Mouse (Mus musculus) kidney, adult 9 months (tissue): Measurements from ENCODE around the gene Luc7l2.
"Not testable (repeated sequence)": the region's sequence is repeated elsewhere in the genome, so short reads cannot be mapped to it uniquely, and the experiment has no call there.

Experiments
- DNase-seq: peaks from one replicate; pipeline ENCODE4 v3.0.0; 2022

The Luc7l2 gene

GRCm38 (mm10) chr6:38551062-38551988, at the start of gene Luc7l2:
TSS of gene Luc7l2 (plus strand) at chr6:38551334.
- peak; percentile 97 for DNase-seq

GRCm38 (mm10) chr6:38512096-38512495, 39.0 kb upstream of the Luc7l2 start:
- no peak for DNase-seq

GRCm38 (mm10) chr6:38512830-38513229, 38.3 kb upstream of the Luc7l2 start:
- no peak for DNase-seq

GRCm38 (mm10) chr6:38515201-38515600, 35.9 kb upstream of the Luc7l2 start:
- DNase-seq: no peak

- DNase-seq: no peak
Measured at GRCm38 (mm10) chr6:38523851-38524250, 27.3 kb upstream of the Luc7l2 start.

GRCm38 (mm10) chr6:38531211-38531820, 19.8 kb upstream of the Luc7l2 start:
- DNase-seq: peak; percentile 56

- no peak for DNase-seq
Measured at GRCm38 (mm10) chr6:38532500-38533420, 18.4 kb upstream of the Luc7l2 start.

- DNase-seq: peak; percentile 99
Measured at GRCm38 (mm10) chr6:38533428-38534405, 17.4 kb upstream of the Luc7l2 start, which contains the start of gene Fmc1. TSS of gene Fmc1 (plus strand) at chr6:38533502.

GRCm38 (mm10) chr6:38534640-38535365, 16.3 kb upstream of the Luc7l2 start:
- DNase-seq: peak; percentile 96

GRCm38 (mm10) chr6:38535366-38535690, 15.8 kb upstream of the Luc7l2 start:
- DNase-seq: no peak

- DNase-seq: no peak
Measured at GRCm38 (mm10) chr6:38535788-38536187, 15.3 kb upstream of the Luc7l2 start.

GRCm38 (mm10) chr6:38544141-38544540, 7.0 kb upstream of the Luc7l2 start:
- not testable (repeated sequence) for DNase-seq

- not testable (repeated sequence) for DNase-seq
Measured at GRCm38 (mm10) chr6:38547005-38547404, 4.1 kb upstream of the Luc7l2 start.

GRCm38 (mm10) chr6:38547707-38548106, 3.4 kb upstream of the Luc7l2 start:
- no peak for DNase-seq

GRCm38 (mm10) chr6:38548595-38548994, 2.5 kb upstream of the Luc7l2 start:
- DNase-seq: not testable (repeated sequence)

GRCm38 (mm10) chr6:38549840-38550239, 1.3 kb upstream of the Luc7l2 start:
- DNase-seq: not testable (repeated sequence)

- no peak for DNase-seq
Measured at GRCm38 (mm10) chr6:38550250-38551061, 678 bp upstream of the Luc7l2 start.

- peak; percentile 99 for DNase-seq
Measured at GRCm38 (mm10) chr6:38551989-38552635, 978 bp downstream of the Luc7l2 start.

- no peak for DNase-seq
Measured at GRCm38 (mm10) chr6:38552636-38553000, 1.5 kb downstream of the Luc7l2 start.

GRCm38 (mm10) chr6:38576096-38576495, 25.0 kb downstream of the Luc7l2 start:
- no peak for DNase-seq
